Mouse (Mus musculus) midbrain, postnatal 0 days (tissue): ENCODE results near the gene Pemt. TPM values are rescaled to one million over a fixed set of nuclear protein-coding genes. Genes with fewer than 3 reads are reported as not detected.
A peak's percentile ranks its signal among the peaks of the same experiment; 100 is the strongest.

Experiments
- ATAC-seq: fragments of 200-750 bp; cut with Nextera tagmentation; 2 replicates; pipeline ENCODE4 v1.8.0; 2017; ENCODE audit warnings: moderate number of reproducible peaks, mild to moderate bottlenecking, moderate TSS enrichment, moderate library complexity; ENCODE audit not compliant: low FRiP score
- DNase-seq: peaks from one replicate; pipeline ENCODE4 v3.0.0-alpha.2; 2015; ENCODE audit warnings: low spot score
- H3K27ac ChIP-seq: fragments of 300-500 bp; sonication (generic); 2 replicates; pipeline ENCODE4 v1.5.1; 2014; ENCODE audit warnings: low read depth, mild to moderate bottlenecking, low read length, mixed read lengths
- H3K27me3 ChIP-seq: fragments of 300-500 bp; sonication (generic); 2 replicates; pipeline ENCODE4 v1.6.1; 2014; ENCODE audit warnings: low read length, control low read depth, mixed read lengths; ENCODE audit not compliant: insufficient read depth
- H3K36me3 ChIP-seq: fragments of 300-500 bp; sonication (generic); 2 replicates; pipeline ENCODE4 v1.6.1; 2014; ENCODE audit warnings: low read length, control low read depth, mixed read lengths; ENCODE audit not compliant: insufficient read depth
- H3K4me1 ChIP-seq: fragments of 300-500 bp; sonication (generic); 2 replicates; pipeline ENCODE4 v1.6.1; 2014; ENCODE audit warnings: mild to moderate bottlenecking, control low read depth, antibody characterized with exemption, low read length, mixed read lengths; ENCODE audit not compliant: insufficient read depth
- H3K4me2 ChIP-seq: fragments of 300-500 bp; sonication (generic); 2 replicates; pipeline ENCODE4 v1.6.1; 2014; ENCODE audit warnings: low read depth, mild to moderate bottlenecking, low read length, mixed read lengths; ENCODE audit not compliant: poor library complexity, severe bottlenecking
- H3K4me3 ChIP-seq: fragments of 300-500 bp; sonication (generic); 2 replicates; pipeline ENCODE4 v1.5.1; 2014; ENCODE audit warnings: low read depth, mild to moderate bottlenecking, low read length, moderate library complexity
- H3K9ac ChIP-seq: fragments of 300-500 bp; sonication (generic); replicated peaks from 2 replicates; pipeline ENCODE4 v1.6.1; 2014; ENCODE audit warnings: mild to moderate bottlenecking, low read length, moderate library complexity, mixed read lengths; ENCODE audit not compliant: poor library complexity, severe bottlenecking
- H3K9me3 ChIP-seq: fragments of 300-500 bp; sonication (generic); 2 replicates; pipeline ENCODE4 v1.6.1; 2016; ENCODE audit warnings: low read length, control low read depth
- CTCF ChIP-seq: IDR thresholded peaks from 2 replicates; pipeline ENCODE4 v1.5.1; 2016; ENCODE audit warnings: antibody characterized with exemption, mild to moderate bottlenecking
- WGBS: fragments of 180-500 bp; shearing (Covaris S2); extraction: QIAGEN DNeasy Blood & Tissue Kit; methylation state at CpG from one replicate; pipeline ENCODE4 v1.1.7; 2014; 5-methylcytosine and 5-hydroxymethylcytosine counted together
- polyA plus RNA-seq: library from polyadenylated mRNA; unstranded; fragments of >200 nt; fragmentation: Nextera tagmentation; extraction: Ambion mirVana; gene quantifications from 2 replicates; pipeline ENCODE4 v1.2.1, GENCODE M21; 2015
- total RNA-seq: library from RNA; depleted of rRNA; stranded (reverse); fragments of >200 nt; gene quantifications from 2 replicates; pipeline ENCODE4 v1.2.3, GENCODE M21; 2014; rRNA removed

Pemt gene
- 10.9 and 17.3 TPM in 2 replicates for total RNA-seq
- polyA plus RNA-seq: 12.7 and 13.6 TPM in 2 replicates

GRCm38 (mm10) chr11:60046058-60046735, at the start of gene Pemt:
Gene Pemt, minus strand, starts transcription at chr11:60046489.
- peak within 1 kb of the TSS; percentile 84 for H3K27ac ChIP-seq
- H3K4me3 ChIP-seq: peak within 1 kb of the TSS; percentile 44
- peak within 1 kb of the TSS; percentile 66 for H3K9ac ChIP-seq
- peak; percentile 98 for ATAC-seq
- H3K9me3 ChIP-seq: no peaks in the 10 kb centered on the region
- no peaks in the 10 kb centered on the region for H3K27me3 ChIP-seq
- H3K36me3 ChIP-seq: no peaks in the 10 kb centered on the region
- no peaks in the 10 kb centered on the region for H3K4me1 ChIP-seq
- TF ChIP-seq CTCF: peak; percentile 77
- under 1% methylated on average over 44 of the region's 44 CpGs for WGBS
- peak within 1 kb of the TSS; percentile 42 for H3K4me2 ChIP-seq
- DNase-seq: peak; percentile 98

DNA sequence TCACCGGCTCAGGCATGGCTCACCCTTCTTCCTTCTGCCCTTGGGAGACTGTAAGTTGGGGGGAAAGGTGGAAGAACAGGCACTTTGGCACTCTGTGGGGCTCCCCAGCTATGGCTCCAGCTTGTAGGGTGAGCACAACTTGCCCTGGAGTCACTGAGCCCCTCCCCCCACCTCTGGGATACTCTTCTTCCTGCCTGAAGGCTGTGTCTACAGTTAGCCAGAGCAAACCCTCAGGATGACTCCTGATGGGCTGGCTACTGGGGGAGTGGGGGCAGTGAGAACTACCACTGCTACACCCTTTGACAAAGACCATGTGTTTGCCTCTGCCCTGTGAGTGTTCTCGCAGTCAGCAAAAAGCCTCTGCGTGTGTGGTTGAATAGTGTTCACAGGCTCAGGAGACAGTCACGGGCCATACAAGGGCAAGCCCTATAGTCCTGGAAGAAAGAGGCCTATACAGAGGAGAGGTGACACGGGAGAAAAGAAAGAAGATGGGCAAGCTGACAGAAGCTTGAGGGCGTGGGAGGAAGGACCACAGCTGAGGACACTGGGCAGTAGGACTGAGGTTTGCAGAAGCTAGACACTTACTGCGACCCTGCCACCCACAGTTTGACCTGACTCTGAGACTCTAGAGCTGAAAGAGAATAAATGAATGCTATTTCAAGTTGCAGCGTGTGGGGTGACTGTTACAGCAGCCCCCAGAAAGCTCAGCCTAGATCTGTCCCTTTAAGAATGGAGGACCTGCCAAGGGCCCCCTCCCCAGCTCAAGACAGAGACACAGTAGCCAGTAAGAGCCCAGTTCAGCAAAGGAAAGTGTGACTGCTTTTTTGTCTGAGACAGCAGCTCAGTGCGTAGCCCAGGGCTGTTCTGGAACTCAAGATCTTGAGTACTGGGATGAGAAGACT, 48.9 kb upstream of the Pemt start:
- H3K36me3 ChIP-seq: no peaks in the 10 kb centered on the region
- no peaks in the 10 kb centered on the region for H3K27me3 ChIP-seq
- H3K9me3 ChIP-seq: no peaks in the 10 kb centered on the region
- 59% methylated on average over 9 of the region's 9 CpGs for WGBS
- H3K9ac ChIP-seq: 0 out of 2 replicates have a peak overlapping the region, but pooled peaks have one; percentile 26
- H3K4me2 ChIP-seq: no peak overlapping the region
- H3K4me1 ChIP-seq: peaks cover 26% of the 10 kb centered on the region
- no peak overlapping the region for H3K4me3 ChIP-seq
- peak overlapping the region; percentile 69; the same call in 1 of the 2 replicates for H3K27ac ChIP-seq
- no peak for TF ChIP-seq CTCF
- DNase-seq (no peak), ATAC-seq (no peak)

DNA sequence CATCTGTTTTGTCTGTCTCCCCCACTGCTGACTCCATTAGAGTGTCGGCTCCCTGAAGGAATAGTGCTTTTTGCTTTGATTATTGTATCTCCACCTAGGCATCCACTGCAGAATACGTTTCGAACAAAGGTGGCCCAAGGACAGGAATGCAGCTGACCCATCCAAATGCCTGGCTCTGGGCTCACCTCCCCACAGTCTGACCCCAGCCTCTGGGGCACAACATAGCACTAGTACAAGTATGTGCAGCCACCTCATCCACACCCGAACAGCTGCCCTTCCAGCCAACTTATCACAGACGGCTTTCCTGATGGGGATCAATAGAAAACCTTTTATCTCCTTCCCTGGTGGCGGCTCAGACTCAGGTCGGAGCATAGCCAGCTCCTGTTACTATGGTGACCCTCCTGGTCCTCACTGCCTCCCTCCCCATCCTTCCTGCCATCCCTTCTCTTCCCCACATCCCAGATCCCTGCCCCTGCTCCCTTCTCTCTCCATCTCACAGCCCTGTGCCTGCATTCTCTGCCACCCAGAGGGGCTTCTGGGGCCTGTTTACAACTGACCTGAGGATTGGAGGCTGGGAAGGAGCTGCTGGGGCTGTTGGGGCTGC, 47.8 kb upstream of the Pemt start:
- TF ChIP-seq CTCF: no peak
- H3K4me1 ChIP-seq: peaks cover 26% of the 10 kb centered on the region
- no peaks in the 10 kb centered on the region for H3K36me3 ChIP-seq
- no peaks in the 10 kb centered on the region for H3K9me3 ChIP-seq
- H3K9ac ChIP-seq: peak overlapping the region; percentile 26; the same call in 1 of the 2 replicates
- no peak overlapping the region for H3K4me2 ChIP-seq
- peak; percentile 68 for ATAC-seq
- DNase-seq: peak; percentile 60
- peak overlapping the region; percentile 69 for H3K27ac ChIP-seq
- 14% methylated on average over 7 of the region's 7 CpGs for WGBS
- no peaks in the 10 kb centered on the region for H3K27me3 ChIP-seq
- H3K4me3 ChIP-seq: no peak overlapping the region

DNA sequence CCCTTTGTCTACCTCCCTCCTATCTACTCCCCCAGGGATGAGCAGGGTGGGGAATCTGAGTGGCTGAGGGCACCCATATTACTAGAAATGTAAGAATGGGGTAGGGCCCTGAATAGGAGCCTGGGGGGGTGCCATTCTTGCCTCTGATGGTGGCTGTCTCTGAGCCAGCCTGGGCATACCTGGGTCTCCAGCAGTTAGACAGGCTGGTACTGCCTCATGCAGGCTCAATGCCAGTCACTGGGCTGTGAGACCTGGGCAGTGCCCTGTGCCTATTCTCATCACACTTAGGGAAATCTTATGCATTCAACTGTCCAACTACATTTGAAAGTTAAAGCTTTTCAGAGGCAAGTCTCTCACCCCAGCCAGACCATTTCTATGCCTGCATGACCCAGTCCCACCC, 46.9 kb upstream of the Pemt start:
- TF ChIP-seq CTCF: no peak
- no peak for ATAC-seq
- H3K4me3 ChIP-seq: no peak overlapping the region
- peaks cover 26% of the 10 kb centered on the region for H3K4me1 ChIP-seq
- H3K27ac ChIP-seq: peak overlapping the region; percentile 69
- no peaks in the 10 kb centered on the region for H3K36me3 ChIP-seq
- H3K9ac ChIP-seq: peak overlapping the region; percentile 33; the same call in 1 of the 2 replicates
- no peak overlapping the region for H3K4me2 ChIP-seq
- DNase-seq: no peak
- no peaks in the 10 kb centered on the region for H3K27me3 ChIP-seq
- no peaks in the 10 kb centered on the region for H3K9me3 ChIP-seq

DNA sequence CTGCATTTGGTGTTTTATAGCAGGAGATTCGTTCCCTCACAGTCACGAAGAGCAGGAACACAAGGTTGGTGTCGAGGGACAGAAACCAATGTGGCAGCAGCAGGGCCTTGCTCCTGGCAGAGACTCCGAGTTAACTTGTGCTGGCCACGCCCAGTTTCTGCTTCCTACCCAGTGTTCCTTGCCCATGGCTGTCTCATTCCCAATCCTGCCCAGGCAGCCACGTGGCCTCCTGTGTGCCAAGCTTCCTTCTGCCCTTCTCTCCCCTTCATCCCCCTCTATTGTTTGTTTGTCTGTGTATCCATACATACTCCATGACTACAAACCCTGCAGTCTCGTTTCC, 45.1 kb upstream of the Pemt start:
- Histone ChIP-seq H3K27ac (no peak overlapping the region), H3K9me3 (no peaks in the 10 kb centered on the region), H3K4me2 (no peak overlapping the region), H3K36me3 (no peaks in the 10 kb centered on the region), H3K27me3 (no peaks in the 10 kb centered on the region), H3K4me1 (peaks cover 26% of the 10 kb centered on the region), H3K9ac (no peak overlapping the region), H3K4me3 (no peak overlapping the region)
- ATAC-seq (no peak), DNase-seq (no peak)
- WGBS: 64% methylated on average over 7 of the region's 7 CpGs
- no peak for TF ChIP-seq CTCF
